Mouse (Mus musculus) urinary bladder, postnatal 25 days (tissue): ENCODE measurements around the gene Slc7a11.

Source experiments
- DNase-seq: peaks from one replicate; pipeline ENCODE4 v3.0.0; 2022; ENCODE audit warnings: low spot score

Gene Slc7a11

GRCm38 (mm10) chr3:50307339-50308327, 135.8 kb downstream of the Slc7a11 start:
- no peak for DNase-seq

- DNase-seq, result no peak
Observed at GRCm38 (mm10) chr3:50306334-50306733, 137.1 kb downstream of the Slc7a11 start.

GRCm38 (mm10) chr3:50304137-50304536, 139.3 kb downstream of the Slc7a11 start:
- DNase-seq, result peak; percentile 55

- DNase-seq, result no peak
Observed at GRCm38 (mm10) chr3:50302648-50303047, 140.8 kb downstream of the Slc7a11 start.

GRCm38 (mm10) chr3:50300952-50301303, 142.5 kb downstream of the Slc7a11 start:
- peak; percentile 50 for DNase-seq

GRCm38 (mm10) chr3:50300002-50300951, 143.1 kb downstream of the Slc7a11 start:
- DNase-seq, result no peak

GRCm38 (mm10) chr3:50298366-50298991, 144.9 kb downstream of the Slc7a11 start:
- DNase-seq, result no peak

- no peak for DNase-seq
Observed at GRCm38 (mm10) chr3:50296956-50297355, 146.5 kb downstream of the Slc7a11 start.

- DNase-seq, result no peak
Observed at GRCm38 (mm10) chr3:50275023-50275422, 168.4 kb downstream of the Slc7a11 start.

- DNase-seq, result no peak
Observed at GRCm38 (mm10) chr3:50272222-50272621, 171.2 kb downstream of the Slc7a11 start.

- no peak for DNase-seq
Observed at GRCm38 (mm10) chr3:50269680-50270079, 173.7 kb downstream of the Slc7a11 start.

- DNase-seq, result no peak
Observed at GRCm38 (mm10) chr3:50262547-50263087, 180.8 kb downstream of the Slc7a11 start.

GRCm38 (mm10) chr3:50262066-50262465, 181.3 kb downstream of the Slc7a11 start:
- no peak for DNase-seq

- DNase-seq, result no peak
Observed at GRCm38 (mm10) chr3:50260667-50261066, 182.7 kb downstream of the Slc7a11 start.

- no peak for DNase-seq
Observed at GRCm38 (mm10) chr3:50258852-50259251, 184.6 kb downstream of the Slc7a11 start.

- no peak for DNase-seq
Observed at GRCm38 (mm10) chr3:50249598-50250300, 193.7 kb downstream of the Slc7a11 start.

GRCm38 (mm10) chr3:50235990-50236389, 207.4 kb downstream of the Slc7a11 start:
- DNase-seq, result no peak

- DNase-seq, result no peak
Observed at GRCm38 (mm10) chr3:50233144-50233543, 210.3 kb downstream of the Slc7a11 start.

GRCm38 (mm10) chr3:50224390-50225114, 218.9 kb downstream of the Slc7a11 start:
- DNase-seq, result no peak

GRCm38 (mm10) chr3:50220454-50220853, 223.0 kb downstream of the Slc7a11 start:
- DNase-seq, result no peak
